Mouse (Mus musculus) CD4-positive naive resting alpha-beta T cell, adult 76 days (primary cell): Measurements from ENCODE around the gene Cul3. TPM values are rescaled to one million over a fixed set of nuclear protein-coding genes. Genes with fewer than 3 reads are reported as not detected.

Experiments
- total RNA-seq: library from RNA; stranded (reverse); gene quantifications from one replicate; pipeline ENCODE4 v1.2.4, GENCODE M21; 2023

Gene Cul3
- 165 TPM for total RNA-seq

DNA sequence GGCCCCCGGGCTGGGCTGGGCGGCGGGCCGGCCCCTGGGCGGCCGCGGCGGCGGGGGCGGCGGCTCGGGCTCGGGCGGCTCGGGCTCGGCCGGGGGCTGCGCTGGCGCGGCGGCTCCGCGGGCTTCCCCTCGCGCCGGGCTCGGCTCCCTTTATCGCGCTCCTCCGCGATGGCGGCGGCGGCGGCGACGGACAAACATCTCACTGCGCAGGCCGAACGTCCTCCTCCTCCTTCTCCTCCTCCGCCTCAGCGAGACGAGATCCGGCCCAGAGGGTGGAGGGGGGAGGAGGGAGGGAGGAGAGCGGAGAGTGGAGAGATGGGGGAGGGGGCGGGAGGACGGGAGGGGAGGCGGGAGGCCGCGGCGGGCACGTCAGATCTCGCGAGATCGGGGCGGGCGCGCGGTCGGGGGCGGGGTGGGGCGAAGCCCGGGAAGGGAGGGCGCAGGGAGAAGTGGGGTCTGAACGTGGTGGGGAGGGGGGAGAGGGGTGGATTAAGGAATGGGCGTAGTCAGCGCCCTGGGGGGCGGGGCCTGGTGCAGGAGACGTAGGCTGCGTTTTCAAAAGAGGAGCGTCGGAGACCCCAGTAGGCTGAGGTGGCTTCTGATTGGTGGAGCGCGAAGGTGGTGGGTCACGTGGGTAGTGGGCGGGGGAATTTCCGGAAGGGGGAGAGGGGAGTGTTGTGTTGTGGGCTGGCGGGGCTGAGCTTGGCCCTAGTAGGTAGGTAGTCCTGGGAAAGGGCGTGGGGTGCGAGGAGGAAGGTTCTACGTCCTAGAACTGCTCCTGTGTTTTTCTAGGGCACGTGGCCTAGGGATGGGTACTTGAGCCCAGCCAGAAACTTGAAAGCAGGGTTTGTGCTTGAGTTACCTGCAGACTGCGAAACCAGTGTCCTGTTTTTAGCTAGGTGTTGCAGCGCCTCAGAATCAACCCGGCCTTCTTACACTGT is at the start of gene Cul3:
Gene Cul3 (minus strand): TSS at position 45 of the 941 bp plus-strand sequence.

DNA sequence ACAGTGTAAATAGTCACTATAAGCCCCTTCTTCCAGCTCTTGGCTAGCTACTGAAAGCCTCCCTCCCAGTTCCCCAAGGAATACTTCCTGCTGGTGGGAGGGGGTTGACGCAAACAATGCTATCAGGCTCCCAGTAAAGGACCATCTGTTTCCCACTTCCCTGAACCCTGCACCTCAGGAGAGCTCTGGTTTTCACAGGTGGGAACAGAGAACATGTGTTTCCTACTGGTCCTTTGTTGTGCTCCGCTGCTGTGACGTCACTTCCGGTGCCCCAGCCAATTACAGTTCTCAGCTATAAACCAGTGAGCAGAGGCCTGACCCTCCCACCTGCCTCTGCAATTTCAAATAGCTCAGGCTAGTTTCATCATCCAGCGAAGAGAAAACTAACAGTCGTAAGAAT is 122.0 kb downstream of the Cul3 start, which contains the start of gene Fam124b:
Gene Fam124b (minus strand): TSS at position 206 of the 400 bp plus-strand sequence.

Other genes with a start within 250 kb of the Cul3 start
- 0.59 TPM for gene Fam124b, start 122.0 kb downstream of the Cul3 start, total RNA-seq
- gene Gm45261, start 121.0 kb upstream of the Cul3 start, total RNA-seq, result not detected